Mouse (Mus musculus) CD4-positive naive resting alpha-beta T cell, adult 57 days (primary cell): ENCODE measurements around the gene Iffo1. TPM values are rescaled to one million over a fixed set of nuclear protein-coding genes. Genes with fewer than 3 reads are reported as not detected.

Source experiments
- total RNA-seq: library from RNA; stranded (reverse); gene quantifications from one replicate; pipeline ENCODE4 v1.2.4, GENCODE M21; 2023

Gene Iffo1
- 37.3 TPM for total RNA-seq

GRCm38 (mm10) chr6:125145001-125145400 is at the start of gene Iffo1:
Gene Iffo1, plus strand, starts transcription at chr6:125145241.

GRCm38 (mm10) chr6:125095391-125096278 is 49.4 kb upstream of the Iffo1 start, which contains the start of gene Chd4:
Gene Chd4, plus strand, starts transcription at chr6:125095981.

DNA sequence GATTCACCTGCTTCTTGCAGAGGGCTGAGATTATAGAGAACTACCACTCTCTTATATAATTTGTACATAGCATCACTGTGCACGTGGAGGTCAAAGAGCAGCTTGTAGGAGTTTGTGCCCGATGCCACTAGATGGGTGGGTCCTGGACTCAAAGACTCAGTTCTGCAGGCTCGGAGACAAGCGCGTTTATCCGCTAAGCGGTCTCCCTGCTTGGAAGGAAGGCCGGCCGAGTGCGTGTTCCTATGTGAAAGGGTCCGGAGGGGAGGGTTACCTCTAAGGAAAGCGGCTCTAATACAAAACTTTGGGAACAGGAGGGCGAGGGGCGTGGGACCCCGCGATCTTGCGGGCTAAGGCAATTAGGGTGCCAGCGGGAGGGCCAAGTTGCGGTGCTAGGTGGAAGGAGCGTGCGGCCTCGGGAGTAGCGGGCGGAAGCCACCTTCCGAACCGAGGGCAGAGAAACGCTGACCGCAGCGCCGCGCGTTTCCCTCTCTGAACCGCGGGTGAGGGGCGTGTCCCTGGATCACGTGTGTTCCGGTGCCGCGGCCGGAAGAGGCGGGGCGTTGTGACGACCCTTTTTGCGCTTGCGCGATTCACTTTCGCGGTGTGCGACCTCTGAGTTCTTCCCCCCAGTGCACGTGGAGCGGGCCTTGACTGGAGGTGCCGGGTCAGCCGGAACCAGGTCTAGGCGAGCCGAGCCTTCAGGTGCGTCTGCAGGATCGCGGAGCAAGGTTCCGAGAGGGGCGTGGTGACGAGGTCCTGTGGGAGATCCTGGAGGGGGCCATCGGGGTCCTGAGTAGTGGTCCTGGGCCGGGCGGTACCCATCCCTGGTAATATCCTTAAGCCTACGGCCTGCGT is 13.5 kb upstream of the Iffo1 start, which contains the start of gene Nop2:
TSS of gene Nop2 (plus strand) at position 608 of the 855 bp plus-strand sequence.

DNA sequence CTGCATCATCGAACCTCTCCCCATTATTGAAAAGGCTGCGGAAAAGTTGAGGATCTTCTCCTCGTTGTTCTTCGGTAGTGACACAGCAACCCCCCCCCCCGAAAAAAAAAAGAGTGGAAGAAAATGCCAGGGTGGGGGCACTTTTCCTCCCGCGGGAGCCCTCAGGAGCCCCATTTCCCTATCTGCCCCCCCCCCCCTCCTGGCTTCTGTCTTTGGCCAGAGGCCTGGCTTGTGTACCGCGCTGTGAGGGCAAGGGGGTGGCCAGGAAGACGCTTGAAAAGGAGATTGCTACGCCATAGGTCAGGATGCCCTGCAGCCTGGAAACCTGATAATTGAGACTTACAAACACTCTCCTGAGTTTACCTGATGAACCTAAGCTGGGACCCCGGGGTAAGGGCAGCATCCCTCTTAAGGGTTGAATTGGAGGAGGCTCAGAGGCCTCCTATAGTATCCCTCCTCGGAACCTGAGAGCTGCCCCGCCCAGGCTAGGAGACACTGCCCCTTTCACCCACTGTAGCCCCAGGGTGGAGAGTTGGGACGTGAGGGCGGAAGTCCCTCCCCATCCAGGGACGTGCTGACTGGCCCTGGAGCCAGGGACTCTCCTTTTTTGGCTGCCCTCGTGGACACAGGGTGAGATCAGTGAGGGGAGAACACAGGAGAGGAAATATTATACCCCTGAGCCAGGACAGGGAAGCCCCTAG is 21.2 kb downstream of the Iffo1 start, which contains the start of gene Gapdh:
TSS of gene Gapdh (minus strand) at position 417 of the 701 bp plus-strand sequence.

DNA sequence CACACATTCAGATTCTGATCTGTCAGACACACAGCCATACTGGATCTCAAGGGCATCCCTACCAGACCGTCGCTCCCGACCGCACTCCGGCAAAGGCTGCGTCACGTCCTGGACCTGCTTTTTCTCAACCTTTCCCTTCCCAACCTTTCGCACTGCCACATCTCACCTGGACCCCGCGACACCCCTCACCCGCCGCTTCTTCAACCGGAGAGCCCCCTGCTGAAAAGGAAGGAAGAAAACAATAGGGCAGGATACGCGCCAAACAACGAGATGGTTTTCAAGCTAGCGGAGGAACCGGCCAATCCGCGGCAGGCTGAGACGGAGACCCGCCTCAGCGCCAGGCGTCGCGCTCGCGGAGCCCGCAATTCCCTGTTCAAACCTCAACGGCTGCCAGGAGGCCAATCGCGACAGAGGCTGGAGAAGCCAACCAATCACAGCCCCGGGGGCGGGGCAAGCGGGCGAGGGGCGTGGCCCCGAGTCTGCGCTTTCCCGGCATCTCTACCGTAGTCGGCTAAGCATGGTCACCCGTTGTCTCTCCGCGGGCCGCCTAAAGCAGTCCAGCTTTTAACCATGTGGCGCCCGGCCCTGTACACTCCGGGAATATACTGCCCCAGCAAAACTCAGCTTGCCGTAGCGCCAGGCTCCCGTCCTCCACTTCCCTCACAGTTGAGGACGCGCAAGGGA is 46.4 kb downstream of the Iffo1 start, which contains the start of the genes Ncapd2 and Mrpl51:
TSS of gene Ncapd2 (minus strand) at position 370 of the 684 bp plus-strand sequence.
TSS of gene Mrpl51 (plus strand) at position 470 of the 684 bp plus-strand sequence.

Other genes starting within 250 kb of the Iffo1 start
- 1.6 TPM for gene Lag3, start 233.5 kb upstream of the Iffo1 start, total RNA-seq
- gene Ptms, start 225.1 kb upstream of the Iffo1 start, total RNA-seq: 75.5 TPM
- 86.9 TPM for gene Mlf2, start 213.9 kb upstream of the Iffo1 start, total RNA-seq
- 35.8 TPM for gene Cops7a, start 179.7 kb upstream of the Iffo1 start, total RNA-seq
- 0.89 TPM for gene Pianp, start 148.5 kb upstream of the Iffo1 start, total RNA-seq
- gene Zfp384, start 136.1 kb upstream of the Iffo1 start, total RNA-seq: 88.6 TPM
- 73.3 TPM for gene Ing4, start 105.5 kb upstream of the Iffo1 start, total RNA-seq
- 12.8 TPM for gene Acrbp, start 95.6 kb upstream of the Iffo1 start, total RNA-seq
- 16.1 TPM for gene Lpar5, start 77.3 kb upstream of the Iffo1 start, total RNA-seq
- gene Chd4, start 49.3 kb upstream of the Iffo1 start, total RNA-seq: 314 TPM
- 41.2 TPM for gene Nop2, start 13.3 kb upstream of the Iffo1 start, total RNA-seq
- 424 TPM for gene Gapdh, start 21.2 kb downstream of the Iffo1 start, total RNA-seq
- 30.5 TPM for gene Ncapd2, start 46.5 kb downstream of the Iffo1 start, total RNA-seq
- 21.1 TPM for gene Mrpl51, start 46.6 kb downstream of the Iffo1 start, total RNA-seq
- gene Vamp1, start 70.3 kb downstream of the Iffo1 start, total RNA-seq: 134 TPM
- 29.8 TPM for gene Tapbpl, start 86.6 kb downstream of the Iffo1 start, total RNA-seq
- gene Cd27, start 91.8 kb downstream of the Iffo1 start, total RNA-seq: 248 TPM
- not detected for gene Tuba3a, start 140.8 kb downstream of the Iffo1 start, total RNA-seq
- gene Ltbr, start 168.6 kb downstream of the Iffo1 start, total RNA-seq: 3.3 TPM
- 0.47 TPM for gene Scnn1a, start 175.4 kb downstream of the Iffo1 start, total RNA-seq
- 64.8 TPM for gene Tnfrsf1a, start 204.1 kb downstream of the Iffo1 start, total RNA-seq
- gene Plekhg6, start 235.6 kb downstream of the Iffo1 start, total RNA-seq: not detected